Mouse (Mus musculus) urinary bladder, postnatal 0 days (tissue): Measurements from ENCODE around the gene Zfp317. TPM values are rescaled to one million over a fixed set of nuclear protein-coding genes. Genes with fewer than 3 reads are reported as not detected.

Experiments used
- polyA plus RNA-seq: library from polyadenylated mRNA; unstranded; fragments of >200 nt; fragmentation: Nextera tagmentation; extraction: Ambion mirVana; gene quantifications from 2 replicates; pipeline ENCODE4 v1.2.1, GENCODE M21; 2015

Gene Zfp317
- 11.2 and 12.9 TPM in 2 replicates for polyA plus RNA-seq

DNA sequence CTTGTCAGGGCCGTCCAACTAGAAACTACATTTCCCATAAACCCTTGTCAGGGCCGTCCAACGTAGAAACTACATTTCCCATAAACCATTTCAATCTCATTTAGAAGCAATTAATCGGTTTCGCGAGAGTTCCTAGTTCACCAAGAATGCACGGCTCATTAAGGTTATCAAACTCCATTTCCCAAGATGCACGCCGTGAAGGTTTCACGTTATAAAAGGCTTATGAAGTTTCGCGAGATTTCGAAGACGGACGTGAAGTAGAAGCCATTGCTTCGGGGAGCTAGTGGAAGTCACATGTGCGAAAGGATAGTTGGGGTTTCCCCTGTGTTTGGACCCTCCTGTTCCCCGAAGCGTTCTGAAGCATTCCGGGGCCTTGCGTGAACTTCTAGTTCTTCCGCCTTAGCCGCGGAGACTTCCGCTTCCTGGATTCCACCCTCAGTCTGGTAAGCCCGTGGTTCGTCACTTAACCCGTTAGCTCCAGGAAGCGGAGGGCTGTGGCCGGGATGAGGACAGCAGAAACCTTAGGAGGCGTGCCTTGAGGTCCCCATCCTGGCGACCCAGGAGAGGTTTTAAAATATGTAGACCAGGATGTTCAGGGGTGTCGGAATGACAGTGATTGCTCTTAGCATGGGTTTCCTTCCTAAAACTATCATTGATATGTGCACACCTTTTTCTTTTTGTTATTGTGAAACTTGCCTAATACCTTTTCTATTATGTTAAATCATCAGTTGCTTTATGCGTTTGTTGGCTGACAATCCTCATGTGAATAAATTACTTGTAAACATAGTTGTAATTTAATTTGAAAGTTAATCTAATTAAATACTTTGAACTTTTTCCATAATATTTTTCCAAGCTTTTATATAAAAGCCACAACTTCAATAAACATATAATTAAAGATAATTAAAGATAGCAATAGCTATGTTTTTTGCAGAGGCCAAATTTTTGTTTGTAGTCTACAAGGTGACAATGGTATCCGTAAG is at the start of gene Zfp317:
TSS of gene Zfp317 (plus strand) at position 260 of the 980 bp plus-strand sequence.

GRCm38 (mm10) chr9:19582317-19582716 is 39.6 kb upstream of the Zfp317 start, which contains the start of gene Olfr855:
Gene Olfr855 (plus strand): TSS chr9:19582617.

Other genes starting within 250 kb of the Zfp317 start
- gene Olfr847, start 243.4 kb upstream of the Zfp317 start, polyA plus RNA-seq: not detected in 2 replicates
- gene Olfr849, start 181.8 kb upstream of the Zfp317 start, polyA plus RNA-seq: not detected in 2 replicates
- gene Olfr850, start 143.9 kb upstream of the Zfp317 start, polyA plus RNA-seq: not detected in 2 replicates
- not detected in 2 replicates for gene Olfr851, start 128.8 kb upstream of the Zfp317 start, polyA plus RNA-seq
- not detected in 2 replicates for gene Olfr853, start 81.0 kb upstream of the Zfp317 start, polyA plus RNA-seq
- gene Olfr854, start 54.7 kb upstream of the Zfp317 start, polyA plus RNA-seq: not detected in 2 replicates
- not detected in 2 replicates for gene Olfr855, start 39.5 kb upstream of the Zfp317 start, polyA plus RNA-seq
- gene Olfr857, start 87.3 kb downstream of the Zfp317 start, polyA plus RNA-seq: not detected in 2 replicates
- gene Olfr58, start 158.2 kb downstream of the Zfp317 start, polyA plus RNA-seq: not detected in 2 replicates
- gene Olfr859, start 182.8 kb downstream of the Zfp317 start, polyA plus RNA-seq: not detected in 2 replicates
- not detected in 2 replicates for gene Olfr860, start 227.6 kb downstream of the Zfp317 start, polyA plus RNA-seq